Mouse (Mus musculus): ENCODE results near the gene Olfr1023.

- TF ChIP-seq CTCF (IDR thresholded peaks at IDR 0.05; ENCODE audit: borderline replicate concordance, insufficient read depth, low read length) (no peak), POLR2A (IDR thresholded peaks at IDR 0.05; ENCODE audit: low read depth, low read length) (no peak)
Measured at GRCm38 (mm10) chr2:85921258-85921657, 35.8 kb downstream of the Olfr1023 start, which contains the start of gene Olfr1026.
